Comparison of ENCODE assay signal across 8 mouse cellular contexts in the genomic region with DNA sequence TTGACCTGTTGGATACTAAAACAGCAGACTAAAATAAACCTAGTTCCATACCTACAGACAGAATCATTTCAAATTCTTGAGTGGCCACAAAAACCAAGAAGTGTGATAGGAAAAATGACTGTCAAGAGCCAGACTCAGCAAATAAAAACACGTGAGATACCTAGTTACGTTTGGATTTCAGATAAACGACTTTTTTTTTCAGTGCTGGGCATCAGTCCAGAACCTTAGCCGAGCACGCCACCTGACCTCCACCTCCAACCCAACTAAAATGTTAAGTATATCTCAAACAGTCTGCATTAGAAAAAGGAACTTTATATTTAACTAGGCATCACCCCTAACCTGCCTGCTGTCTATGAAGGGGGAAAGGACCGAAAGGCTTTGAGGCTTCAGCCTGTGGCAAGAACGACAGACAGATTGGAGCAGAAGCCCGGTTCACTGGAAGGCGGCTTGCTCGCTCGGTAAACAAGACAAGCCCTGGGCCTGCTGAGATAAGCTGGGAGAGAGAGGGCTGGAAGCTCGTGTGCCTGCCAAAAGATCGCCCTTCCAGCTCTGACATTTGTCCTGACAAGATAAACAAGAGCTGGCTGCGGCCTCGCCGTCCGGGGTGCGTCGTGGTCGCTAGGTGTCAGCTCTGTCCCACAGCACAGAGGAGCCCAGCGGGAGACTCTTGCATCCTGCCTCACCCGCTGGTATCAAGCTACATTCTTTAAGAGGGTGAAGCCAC. TPM values are rescaled to one million over a fixed set of nuclear protein-coding genes. Genes with fewer than 3 reads are reported as not detected.
A peak's percentile ranks its signal among the peaks of the same experiment; 100 is the strongest.
DNase-seq lines count a peak whose midpoint lies in the region; ATAC-seq and TF ChIP-seq lines count a peak whose summit lies in the region.

No protein-coding gene starts in this region.

- H3K4me2 ChIP-seq in lung, postnatal 0 days (replicated peaks; ENCODE audit: low read depth, low read length): peak overlapping the region; percentile 56

- no peak for TF ChIP-seq POLR2A in MEL (IDR thresholded peaks at IDR 0.05; ENCODE audit: control insufficient read depth in 1 of 2, insufficient read depth in 1 of 2, low read depth in 1 of 2, low read length in 2 of 2, poor library complexity in 1 of 2)

- TF ChIP-seq RAD21 in MEL (IDR thresholded peaks at IDR 0.05; ENCODE audit: low read depth, low read length): peak; percentile 96

- H3K4me3 ChIP-seq in MEL (ENCODE audit: control insufficient read depth in 1 of 2, insufficient read depth in 1 of 2, low read depth in 2 of 2, low read length in 2 of 2): peak overlapping the region in 1 of 2 experiments; percentile 63; a peak in 2 of 4 replicates
- peak overlapping the region; percentile 44 for H3K4me3 ChIP-seq in hindbrain, embryonic 10.5 days
- peak overlapping the region; percentile 18 for H3K4me3 ChIP-seq in lung, postnatal 0 days (ENCODE audit: low read depth, low read length)

- peak; percentile 91 to 94 for TF ChIP-seq EP300 in MEL (IDR thresholded peaks at IDR 0.05; ENCODE audit: low read depth in 1 of 2, low read length in 2 of 2)
- TF ChIP-seq EP300 in lung, postnatal 0 days (IDR thresholded peaks at IDR 0.05): 0 out of 2 replicates have a peak, but pooled peaks have one; percentile 71

- H3K27ac ChIP-seq in MEL (ENCODE audit: control insufficient read depth, low read depth, low read length): peak overlapping the region; percentile 56
- H3K27ac ChIP-seq in hindbrain, embryonic 10.5 days: peak overlapping the region; percentile 65
- peak overlapping the region; percentile 83 for H3K27ac ChIP-seq in lung, postnatal 0 days (ENCODE audit: low read length)

- 16% methylated on average over 22 of the region's 22 CpGs for WGBS in hindbrain, embryonic 10.5 days
- WGBS in lung, postnatal 0 days: 3% methylated on average over 22 of the region's 22 CpGs

- TF ChIP-seq CTCF in MEL (IDR thresholded peaks at IDR 0.05 in 2 of 3, conservative IDR thresholded peaks at IDR 0.05 in 1 of 3; ENCODE audit: control insufficient read depth in 1 of 3, insufficient read depth in 1 of 3, low read depth in 2 of 3, low read length in 3 of 3, poor library complexity in 1 of 3, severe bottlenecking in 1 of 3): peak; percentile 33 to 92 (median 88); a peak in 5 of 6 replicates
- TF ChIP-seq CTCF in lung, postnatal 0 days (IDR thresholded peaks at IDR 0.05): peak; percentile 86

- H3K4me1 ChIP-seq in MEL (ENCODE audit: control insufficient read depth in 1 of 2, insufficient read depth in 2 of 2, low read length in 2 of 2): peaks cover 7 to 20% of the 10 kb centered on the region in 2 experiments
- peaks cover 20% of the 10 kb centered on the region for H3K4me1 ChIP-seq in hindbrain, embryonic 10.5 days (replicated peaks)
- peaks cover 8% of the 10 kb centered on the region; the same call in 1 of the 2 replicates for H3K4me1 ChIP-seq in lung, postnatal 0 days (ENCODE audit: insufficient read depth, low read depth, low read length)

- H3K9ac ChIP-seq in MEL (ENCODE audit: control insufficient read depth, low read depth, low read length, poor library complexity, severe bottlenecking): no peak overlapping the region; the same call in 1 of the 2 replicates
- H3K9ac ChIP-seq in lung, postnatal 0 days (replicated peaks; ENCODE audit: low read depth): 0 out of 2 replicates have a peak overlapping the region, but pooled peaks have one; percentile 16

- peak; percentile 68 for ATAC-seq in frontal cortex, adult (ENCODE audit: low TSS enrichment)
- ATAC-seq in lung, postnatal 0 days: peak; percentile 92

- no peaks in the 10 kb centered on the region for H3K9me3 ChIP-seq in MEL (replicated peaks; ENCODE audit: insufficient read depth, low read length)
- H3K9me3 ChIP-seq in hindbrain, embryonic 10.5 days: no peaks in the 10 kb centered on the region
- H3K9me3 ChIP-seq in lung, postnatal 0 days (ENCODE audit: low read length): no peaks in the 10 kb centered on the region

- no peaks in the 10 kb centered on the region; the same call in 1 of the 2 replicates for H3K79me2 ChIP-seq in MEL (ENCODE audit: control insufficient read depth, insufficient read depth, low read length, poor library complexity)

- H3K27me3 ChIP-seq in MEL (ENCODE audit: control insufficient read depth in 1 of 2, insufficient read depth in 2 of 2, low read length in 2 of 2): no peaks in the 10 kb centered on the region
- H3K27me3 ChIP-seq in hindbrain, embryonic 10.5 days (ENCODE audit: insufficient read depth, poor library complexity, severe bottlenecking): no peaks in the 10 kb centered on the region
- H3K27me3 ChIP-seq in lung, postnatal 0 days (replicated peaks; ENCODE audit: insufficient read depth, low read length): no peaks in the 10 kb centered on the region

- peaks cover 0 to 17% of the 10 kb centered on the region in 2 experiments; a peak in 2 of 4 replicates for H3K36me3 ChIP-seq in MEL (ENCODE audit: control insufficient read depth in 1 of 2, insufficient read depth in 2 of 2, low read length in 2 of 2)
- H3K36me3 ChIP-seq in hindbrain, embryonic 10.5 days: no peaks in the 10 kb centered on the region
- H3K36me3 ChIP-seq in lung, postnatal 0 days (ENCODE audit: insufficient read depth, low read length): no peaks in the 10 kb centered on the region

- peak; percentile 98 for DNase-seq in MEL (ENCODE audit: low read depth, low spot score)
- peak; percentile 80 for DNase-seq in cerebellum, adult 8-10 months
- peak; percentile 77 for DNase-seq in hindbrain, embryonic 10.5 days (ENCODE audit: low spot score)
- DNase-seq in layer of hippocampus, postnatal 10 days (ENCODE audit: low spot score in 2 of 2): peak; percentile 51 to 71
- DNase-seq in lung, postnatal 0 days (ENCODE audit: low spot score): peak; percentile 93
- peak; percentile 56 for DNase-seq in ovary, postnatal 14 days (ENCODE audit: low spot score)
- peak; percentile 82 for DNase-seq in thymus, postnatal 14 days

TF ChIP-seq in MEL, 35 proteins besides CTCF, POLR2A, EP300 and RAD21 (continues in another document):
- TF ChIP-seq MAFK (IDR thresholded peaks at IDR 0.05; ENCODE audit: borderline replicate concordance, low read depth, low read length) (peak; percentile 72), ZMIZ1 (IDR thresholded peaks at IDR 0.05; ENCODE audit: low read depth, low read length) (0 out of 2 replicates have a peak, but pooled peaks have one; percentile 50), RCOR1 (IDR thresholded peaks at IDR 0.05; ENCODE audit: low read depth, low read length) (peak; percentile 87), TAL1 (IDR thresholded peaks at IDR 0.05; ENCODE audit: low read length) (peak; percentile 96), MEF2A (IDR thresholded peaks at IDR 0.05; ENCODE audit: extremely low read depth, insufficient replicate concordance, low read depth, low read length, poor library complexity, severe bottlenecking) (peak; percentile 44; the same call in 1 of the 2 replicates), MYB (IDR thresholded peaks at IDR 0.05; ENCODE audit: low read depth, low read length) (no peak), ZNF384 (IDR thresholded peaks at IDR 0.05; ENCODE audit: low read depth, low read length) (peak; percentile 94), NRF1 (IDR thresholded peaks at IDR 0.05; ENCODE audit: insufficient read depth, low read depth, low read length, poor library complexity, severe bottlenecking) (no peak), GABPA (IDR thresholded peaks at IDR 0.05; ENCODE audit: low read depth, low read length) (no peak), SMC3 (IDR thresholded peaks at IDR 0.05; ENCODE audit: low read depth, low read length) (peak; percentile 79), USF1 (IDR thresholded peaks at IDR 0.05; ENCODE audit: low read depth, low read length) (peak; percentile 73), TCF12 (IDR thresholded peaks at IDR 0.05; ENCODE audit: low read depth, low read length) (peak; percentile 97), UBTF (IDR thresholded peaks at IDR 0.05; ENCODE audit: borderline replicate concordance, insufficient read depth, low read depth, low read length) (0 out of 2 replicates have a peak, but pooled peaks have one; percentile 79), JUND (IDR thresholded peaks at IDR 0.05; ENCODE audit: low read depth, low read length) (no peak), NELFE (IDR thresholded peaks at IDR 0.05; ENCODE audit: low read depth, low read length) (no peak), TBP (IDR thresholded peaks at IDR 0.05; ENCODE audit: low read depth, low read length) (peak; percentile 54; the same call in 1 of the 2 replicates), SIN3A (IDR thresholded peaks at IDR 0.05; ENCODE audit: low read length) (peak; percentile 96; the same call in 1 of the 2 replicates), GATA1 (IDR thresholded peaks at IDR 0.05; ENCODE audit: low read depth, low read length) (peak; percentile 93), MXI1 (IDR thresholded peaks at IDR 0.05; ENCODE audit: low read depth, low read length) (peak; percentile 90), ZKSCAN1 (IDR thresholded peaks at IDR 0.05; ENCODE audit: low read depth, low read length) (no peak; the same call in 1 of the 2 replicates), MAZ (IDR thresholded peaks at IDR 0.05; ENCODE audit: low read depth, low read length) (peak; percentile 56; the same call in 1 of the 2 replicates)

RNA-seq across cellular contexts. Expression of a gene that starts 32.8 kb away (rescaled TPM):
- total RNA-seq in MEL (2012; rRNA removed): 9.4 and 13.7 TPM in 2 replicates
- 10 to 100 TPM in 1 of 2 experiments, not detected in 1; 12.7 TPM for polyA plus RNA-seq in MEL (2012; ENCODE audit: insufficient read depth in 1 of 2, insufficient read length in 2 of 2, low read depth in 1 of 2, low replicate concordance in 2 of 2, missing spikeins in 1 of 2)
- 20.3 and 21.2 TPM in 2 replicates for polyA plus RNA-seq in hindbrain, embryonic 10.5 days (2016; fragmentation: Nextera tagmentation; extraction: Ambion mirVana)
- total RNA-seq in layer of hippocampus, postnatal 10 days (2021): 10 to 100 TPM; 22.2 to 29.0 TPM
- 18.5 and 21.4 TPM in 2 replicates for polyA plus RNA-seq in lung, postnatal 0 days (2015; fragmentation: Nextera tagmentation; extraction: Ambion mirVana)

RNA-seq across cellular contexts. Expression of a gene that starts 32.9 kb away (rescaled TPM):
- 23.9 and 31.6 TPM in 2 replicates for total RNA-seq in MEL (2012; rRNA removed)
- polyA plus RNA-seq in MEL (2012; ENCODE audit: insufficient read depth in 1 of 2, insufficient read length in 2 of 2, low read depth in 1 of 2, low replicate concordance in 2 of 2, missing spikeins in 1 of 2): 10 to 100 TPM in 1 of 2 experiments, not detected in 1; 18.3 TPM
- polyA plus RNA-seq in hindbrain, embryonic 10.5 days (2016; fragmentation: Nextera tagmentation; extraction: Ambion mirVana): 12.8 and 17.2 TPM in 2 replicates
- total RNA-seq in layer of hippocampus, postnatal 10 days (2021): 10 to 100 TPM; 12.8 to 14.2 TPM
- 3.7 and 4.5 TPM in 2 replicates for polyA plus RNA-seq in lung, postnatal 0 days (2015; fragmentation: Nextera tagmentation; extraction: Ambion mirVana)

RNA-seq across cellular contexts. Expression of a gene that starts 33.5 kb away (rescaled TPM):
- 0.08 TPM in 1 of 2 replicates, not detected in the other for total RNA-seq in MEL (2012; rRNA removed)
- polyA plus RNA-seq in MEL (2012; ENCODE audit: insufficient read depth in 1 of 2, insufficient read length in 2 of 2, low read depth in 1 of 2, low replicate concordance in 2 of 2, missing spikeins in 1 of 2): under 1 TPM in 1 of 2 experiments, not detected in 1; 0.32 TPM
- 0.62 and 0.71 TPM in 2 replicates for polyA plus RNA-seq in hindbrain, embryonic 10.5 days (2016; fragmentation: Nextera tagmentation; extraction: Ambion mirVana)
- 10 to 100 TPM; 25.1 to 27.9 TPM for total RNA-seq in layer of hippocampus, postnatal 10 days (2021)
- polyA plus RNA-seq in lung, postnatal 0 days (2015; fragmentation: Nextera tagmentation; extraction: Ambion mirVana): 2.7 and 3.1 TPM in 2 replicates
